Mouse (Mus musculus) retina, postnatal 1 day (tissue): ENCODE data around the gene Elf2.
"Not testable (repeated sequence)": the region's sequence is repeated elsewhere in the genome, so short reads cannot be mapped to it uniquely, and the experiment has no call there.

Experiments
- DNase-seq: peaks from one replicate; pipeline ENCODE4 v3.0.0-alpha.2; 2012

Elf2 gene

GRCm38 (mm10) chr3:51230146-51230835 is 110.2 kb downstream of the Elf2 start:
- DNase-seq, result no peak

DNA sequence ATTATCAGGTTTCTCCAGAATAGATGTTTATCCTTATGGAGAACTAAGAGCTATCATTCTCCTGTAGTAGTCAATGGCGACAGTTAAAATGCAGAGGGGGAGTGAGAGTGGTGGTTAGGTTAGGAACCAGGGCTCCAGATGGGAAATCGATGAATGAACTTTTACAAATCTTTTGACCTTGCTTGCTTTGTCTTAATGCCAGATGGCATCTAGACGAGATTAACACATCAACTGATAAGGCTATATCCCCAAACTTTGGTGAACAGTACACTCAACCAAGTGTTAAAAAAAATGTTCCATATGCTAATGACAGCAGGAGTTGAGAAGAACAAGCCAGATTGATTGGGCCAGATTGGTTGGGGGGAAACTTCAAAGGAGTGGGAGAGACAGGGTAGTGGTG is 111.2 kb downstream of the Elf2 start:
- DNase-seq, result no peak

GRCm38 (mm10) chr3:51228821-51229205 is 111.7 kb downstream of the Elf2 start:
- DNase-seq, result no peak

GRCm38 (mm10) chr3:51228038-51228820 is 112.2 kb downstream of the Elf2 start:
- DNase-seq, result peak; percentile 64

- DNase-seq, result no peak
These were observed 113.9 kb downstream of the Elf2 start for GRCm38 (mm10) chr3:51226601-51227000.

- DNase-seq, result no peak
These were observed 114.5 kb downstream of the Elf2 start for GRCm38 (mm10) chr3:51225979-51226378.

DNA sequence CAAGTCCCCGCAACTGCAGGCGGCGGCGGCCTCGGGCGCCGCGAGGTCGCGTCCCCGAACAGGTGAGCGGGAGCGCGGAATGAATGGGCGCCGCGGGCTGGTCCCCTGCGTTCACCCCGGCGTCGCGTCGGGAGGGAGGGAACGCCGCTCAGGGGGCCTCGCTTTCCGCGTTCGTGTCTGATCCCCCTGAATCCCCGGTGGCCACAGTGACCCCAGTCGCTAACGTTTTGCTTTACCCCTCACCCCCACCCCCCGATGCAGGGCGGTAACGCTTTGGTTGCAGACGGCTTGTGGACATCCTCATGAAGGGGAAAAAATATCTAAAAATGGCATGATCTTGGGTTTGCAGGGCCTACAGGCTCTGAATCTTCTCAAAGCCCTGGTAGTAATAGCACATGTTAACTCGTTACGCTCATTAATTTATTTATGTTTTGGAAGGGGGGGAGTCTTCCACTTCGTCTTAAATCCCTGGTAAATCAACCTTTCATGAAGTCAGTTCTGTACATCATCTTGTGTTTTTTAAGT is 115.2 kb downstream of the Elf2 start:
- no peak for DNase-seq

GRCm38 (mm10) chr3:51224363-51225225 is 115.9 kb downstream of the Elf2 start, which contains the start of gene Noct:
Gene Noct, plus strand, starts transcription at chr3:51224447.
- peak; percentile 96 for DNase-seq

- no peak for DNase-seq
These were observed 116.9 kb downstream of the Elf2 start for GRCm38 (mm10) chr3:51223556-51223955.

- DNase-seq, result no peak
These were observed 117.5 kb downstream of the Elf2 start for GRCm38 (mm10) chr3:51222834-51223460.

DNA sequence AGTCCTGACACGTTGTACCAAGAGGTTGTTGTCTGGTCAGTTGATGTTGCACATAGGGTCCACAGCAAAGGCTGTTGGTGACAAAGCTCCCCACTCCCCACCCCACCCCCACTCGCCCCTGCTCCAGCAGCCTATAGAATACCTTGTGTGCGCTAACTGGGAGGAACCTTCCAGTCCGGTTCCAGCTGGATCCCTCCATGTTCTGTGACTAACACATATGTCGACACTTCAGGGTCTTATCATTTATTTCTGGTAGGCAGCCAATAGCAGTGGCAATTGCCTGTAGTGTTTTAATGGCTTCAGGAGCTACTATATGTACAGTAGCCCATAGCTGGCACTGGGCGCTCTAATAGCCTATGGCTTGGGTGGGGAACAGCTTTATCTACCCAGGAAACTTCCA is 118.2 kb downstream of the Elf2 start:
- no peak for DNase-seq

- peak; percentile 18 for DNase-seq
These were observed 118.6 kb downstream of the Elf2 start for GRCm38 (mm10) chr3:51221847-51222246.

DNA sequence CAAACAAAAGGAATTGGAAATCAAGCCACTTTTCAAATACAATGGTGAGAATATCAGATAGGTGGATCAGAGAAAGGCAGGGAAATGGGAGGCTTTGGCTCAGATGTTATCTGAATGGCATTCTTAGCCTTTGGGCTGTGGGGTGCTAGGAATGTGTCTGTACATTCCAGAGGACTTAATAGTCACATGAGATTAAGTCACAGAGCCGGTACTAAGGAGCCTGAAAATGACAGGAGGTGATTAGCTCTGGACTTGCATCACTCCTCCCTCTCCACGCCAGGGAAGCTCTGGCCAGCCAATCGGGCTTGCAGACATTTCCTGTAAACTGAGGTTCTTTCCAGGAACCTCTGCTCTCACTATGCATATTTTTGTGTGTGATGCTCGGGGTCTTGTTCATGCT is 119.6 kb downstream of the Elf2 start:
- DNase-seq, result no peak

GRCm38 (mm10) chr3:51219213-51219612 is 121.2 kb downstream of the Elf2 start:
- no peak for DNase-seq

GRCm38 (mm10) chr3:51218385-51218784 is 122.1 kb downstream of the Elf2 start:
- not testable (repeated sequence) for DNase-seq

GRCm38 (mm10) chr3:51216351-51216750 is 124.1 kb downstream of the Elf2 start:
- DNase-seq, result not testable (repeated sequence)

- DNase-seq, result no peak
These were observed 124.8 kb downstream of the Elf2 start for GRCm38 (mm10) chr3:51215681-51216080.

DNA sequence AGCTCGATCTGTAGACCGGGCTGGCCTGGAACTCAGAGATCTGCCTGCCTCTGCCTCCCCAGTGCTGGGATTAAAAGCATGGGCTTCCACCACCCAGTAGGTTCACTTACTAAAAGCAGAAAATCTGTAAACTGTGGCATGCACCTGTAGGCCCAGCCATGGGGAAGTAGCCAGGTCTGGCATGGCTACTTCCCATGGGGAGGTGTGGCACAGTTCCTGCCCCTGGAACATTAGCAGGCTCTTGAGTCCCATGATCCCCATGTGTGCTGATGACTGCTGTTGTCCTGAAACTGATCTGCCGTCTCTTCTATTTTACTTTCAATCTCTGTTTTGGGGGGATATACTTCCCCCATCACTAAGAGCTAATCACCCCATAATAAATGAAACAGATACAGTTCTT is 127.4 kb downstream of the Elf2 start:
- no peak for DNase-seq

DNA sequence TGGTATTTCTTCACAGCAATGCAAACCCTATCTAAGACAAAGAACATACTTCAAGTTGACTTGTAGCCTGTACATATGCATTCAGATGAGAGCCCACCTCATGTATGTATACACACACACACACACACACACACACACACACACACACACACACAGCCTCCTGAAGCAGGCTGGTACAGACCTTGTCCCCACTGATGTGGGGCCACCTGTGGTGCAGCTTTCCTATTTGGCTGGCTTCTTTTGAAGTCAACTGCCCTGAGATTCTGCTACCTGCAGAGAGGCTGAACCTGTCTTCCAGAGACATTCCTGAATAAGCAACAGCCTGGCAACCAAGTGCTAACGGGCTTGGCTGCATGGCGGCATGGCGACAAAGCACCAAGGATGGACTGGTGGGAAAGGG is 130.0 kb downstream of the Elf2 start:
- DNase-seq, result no peak

- no peak for DNase-seq
These were observed 130.8 kb downstream of the Elf2 start for GRCm38 (mm10) chr3:51209503-51210314.

DNA sequence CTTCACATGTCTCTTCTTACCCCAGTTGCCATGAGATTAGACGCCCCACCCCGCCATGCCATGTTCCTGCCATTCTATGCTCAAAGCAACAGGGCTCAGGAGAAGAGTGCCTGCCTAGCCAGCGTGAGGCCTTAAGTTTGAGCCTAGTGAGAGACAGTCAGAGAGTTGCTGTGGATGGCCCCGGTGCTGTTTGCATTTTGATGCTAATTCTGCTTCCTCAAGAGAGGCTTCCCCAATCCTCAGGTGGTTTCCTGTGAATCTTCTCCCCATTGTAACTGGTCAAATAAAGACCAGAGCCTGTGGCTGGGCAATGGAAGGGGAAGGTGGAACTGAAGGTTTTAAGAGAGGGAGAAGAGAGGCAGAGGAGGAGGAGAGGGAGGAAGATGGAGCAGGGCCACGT is 131.8 kb downstream of the Elf2 start:
- DNase-seq, result no peak

DNA sequence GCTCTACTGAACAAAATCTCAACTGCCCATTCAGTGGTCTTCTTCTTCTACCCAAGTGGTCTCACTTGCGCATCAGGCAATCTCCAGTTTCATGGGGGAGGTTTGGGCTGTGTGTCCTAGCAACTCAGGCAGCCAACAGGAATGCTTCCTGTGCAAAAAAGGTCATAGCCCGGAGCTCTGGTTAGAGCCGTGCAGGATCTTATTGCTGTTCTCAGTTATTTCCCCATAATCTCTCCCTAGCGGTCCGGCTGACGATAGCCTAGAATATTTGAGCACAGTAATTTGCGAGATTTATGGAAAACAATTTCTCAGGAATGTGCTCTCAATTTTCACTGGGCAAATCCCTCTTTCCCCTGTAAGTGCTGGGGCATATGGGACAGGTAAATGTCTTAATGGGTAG is 133.9 kb downstream of the Elf2 start:
- DNase-seq, result no peak
